Mouse (Mus musculus) liver (tissue): ENCODE data around the gene Glis3.

Experiments used
- DNase-seq: peaks from one replicate; pipeline ENCODE4 v3.0.0-alpha.2; 2020; ENCODE audit warnings: mixed read lengths

The Glis3 gene

DNA sequence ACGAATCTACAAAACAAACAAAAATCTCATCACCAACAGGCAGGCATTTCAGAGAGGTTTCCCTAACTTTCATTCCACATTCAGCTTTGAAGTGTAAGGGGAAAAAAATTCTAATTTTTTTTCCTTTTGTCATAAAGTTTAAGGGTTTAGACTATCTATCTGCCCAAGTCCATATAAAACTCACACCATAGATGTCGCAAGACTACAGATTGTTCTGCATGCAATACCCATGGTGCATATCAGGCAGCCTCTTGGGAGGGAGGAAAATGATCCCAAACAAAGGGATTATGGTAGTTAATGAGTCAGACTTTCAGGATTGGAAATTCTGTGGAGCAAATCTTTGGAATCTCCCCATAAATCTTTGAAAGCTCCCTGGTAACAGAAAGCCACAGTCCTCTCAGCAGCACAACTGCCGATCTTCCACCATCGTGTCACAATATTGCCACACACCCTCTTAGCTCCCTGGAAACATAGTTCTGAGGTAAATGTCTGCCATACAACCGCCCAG lies 302.0 kb downstream of the Glis3 start:
- no peak for DNase-seq

DNA sequence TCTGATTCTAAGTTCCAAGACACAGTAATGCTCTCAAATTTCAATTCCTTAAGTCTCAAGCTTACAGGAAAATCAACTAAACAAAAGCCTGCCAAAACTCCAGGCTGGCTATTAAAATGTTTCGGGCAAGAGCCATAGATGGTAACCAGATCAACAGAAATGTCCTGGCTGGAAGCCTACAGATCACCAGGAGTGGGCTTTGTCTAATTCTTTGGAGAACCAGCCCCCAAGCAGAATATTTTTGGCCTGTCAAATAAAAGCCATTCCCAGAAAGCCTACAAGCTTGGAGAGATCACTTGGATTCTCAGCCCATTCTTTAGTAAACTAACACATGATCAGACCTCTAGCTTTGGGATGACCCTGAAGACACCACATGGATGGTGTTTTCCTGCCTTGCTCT lies 303.5 kb downstream of the Glis3 start:
- DNase-seq, result no peak

DNA sequence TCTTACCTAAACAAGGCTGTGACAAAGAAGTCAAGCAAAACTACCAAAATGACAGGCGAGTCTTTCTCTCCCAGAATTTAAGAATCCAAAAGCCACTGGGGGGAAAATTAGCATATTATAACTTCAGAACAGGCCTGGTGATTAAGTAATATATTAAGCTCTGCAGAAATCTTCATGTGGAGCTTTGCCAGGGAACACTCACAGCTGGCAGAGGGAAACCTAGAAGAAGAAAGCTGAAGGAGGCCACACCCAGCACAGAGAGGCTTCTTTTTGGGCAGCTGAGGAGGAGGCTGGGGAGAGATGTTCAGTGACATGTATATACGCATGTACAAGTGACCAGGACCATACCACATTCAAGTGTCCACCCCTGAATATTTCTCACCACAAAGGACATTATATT lies 304.1 kb downstream of the Glis3 start:
- DNase-seq, result no peak

DNA sequence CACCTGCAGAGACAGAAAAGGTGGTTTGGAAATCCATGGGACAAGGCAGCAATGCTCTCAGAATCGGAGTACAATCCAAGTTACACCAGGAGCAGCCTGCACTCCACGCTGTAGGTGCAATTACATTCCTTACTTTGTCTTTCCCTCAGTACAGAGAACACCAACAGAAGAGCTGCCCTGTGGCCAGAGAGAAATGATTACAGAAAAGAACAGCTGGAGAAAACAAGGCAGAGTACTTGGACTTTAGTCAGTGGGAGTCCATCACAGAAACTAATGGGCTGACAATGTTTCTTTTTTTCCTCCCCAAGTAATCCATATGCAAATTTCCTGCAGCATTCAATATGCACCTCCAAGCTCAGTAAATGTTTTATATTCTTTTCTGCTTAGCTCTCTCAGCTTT lies 305.4 kb downstream of the Glis3 start:
- no peak for DNase-seq

DNA sequence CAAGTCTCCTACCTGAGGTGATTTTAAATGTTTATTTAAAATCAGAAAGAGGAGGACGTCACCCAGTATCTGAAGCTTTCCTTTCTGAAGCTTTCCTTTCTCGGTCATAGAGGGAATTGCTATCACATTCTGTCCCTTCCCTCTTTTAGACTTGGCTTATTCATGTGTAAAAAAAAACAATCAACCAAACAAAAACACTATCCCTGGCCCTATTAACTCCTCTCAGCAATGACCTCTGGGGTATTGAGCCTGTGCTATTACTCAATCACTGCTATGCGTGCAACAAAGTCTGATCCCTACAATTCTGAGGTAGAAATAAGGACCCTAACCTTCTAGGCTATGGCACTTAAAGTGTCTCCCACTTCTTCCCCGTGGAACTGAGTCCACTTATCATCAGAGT lies 311.7 kb downstream of the Glis3 start:
- no peak for DNase-seq

DNA sequence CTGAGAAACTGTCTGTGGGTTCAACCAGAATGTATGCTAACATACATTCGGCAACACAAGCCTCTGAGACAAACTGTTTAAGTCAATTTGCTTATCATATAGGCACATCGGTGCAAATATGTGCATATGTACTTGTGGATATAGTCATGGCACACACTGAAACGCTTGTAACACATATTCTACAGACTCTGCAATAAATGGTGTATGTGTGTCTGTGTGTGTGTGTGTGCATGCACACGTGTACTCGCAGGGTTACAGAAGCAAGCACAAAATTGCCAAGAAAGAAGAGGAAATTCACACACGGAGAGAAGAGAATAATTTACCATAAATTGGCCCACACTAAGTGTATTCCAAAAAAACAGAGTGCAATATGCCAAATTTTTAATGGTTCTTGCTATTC lies 312.6 kb downstream of the Glis3 start:
- DNase-seq, result no peak

DNA sequence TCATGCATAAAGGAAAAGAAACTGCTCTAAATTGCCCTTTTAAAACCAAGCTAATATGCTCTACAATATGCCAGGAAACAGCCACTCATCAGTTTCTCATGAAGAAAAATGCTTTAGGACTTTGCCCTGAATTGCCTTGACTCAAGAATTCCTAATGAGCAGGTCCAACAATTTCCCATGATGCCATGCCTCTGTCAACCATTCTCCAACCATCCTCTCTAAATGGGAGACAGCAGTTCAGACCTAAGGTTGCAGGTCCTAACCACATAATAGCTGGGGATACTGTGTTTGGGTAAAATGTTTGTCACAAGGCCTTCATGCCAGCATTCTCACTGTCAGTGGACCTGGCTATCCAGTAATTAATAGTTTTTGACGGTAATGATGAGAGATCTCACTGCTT lies 313.1 kb downstream of the Glis3 start:
- DNase-seq, result no peak

DNA sequence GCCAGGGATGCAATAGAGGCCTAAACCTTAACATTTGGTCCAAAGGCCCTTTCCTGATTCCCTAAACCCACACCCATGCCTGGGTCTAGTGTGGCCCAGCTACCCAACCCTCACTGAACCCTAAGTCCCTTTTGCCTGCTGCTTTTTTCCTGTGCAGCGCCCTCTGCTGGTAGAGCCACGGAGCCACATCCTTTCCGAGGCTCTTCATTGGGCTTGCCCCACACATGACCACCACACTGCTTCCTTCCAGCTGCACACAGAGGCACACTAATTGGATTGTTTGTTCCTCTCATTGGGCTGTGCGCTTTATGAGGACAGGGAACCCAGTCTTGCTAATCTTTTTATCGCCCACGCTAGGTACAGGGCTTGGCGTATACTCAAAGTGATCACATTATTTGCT lies 314.0 kb downstream of the Glis3 start:
- peak; percentile 34 for DNase-seq

DNA sequence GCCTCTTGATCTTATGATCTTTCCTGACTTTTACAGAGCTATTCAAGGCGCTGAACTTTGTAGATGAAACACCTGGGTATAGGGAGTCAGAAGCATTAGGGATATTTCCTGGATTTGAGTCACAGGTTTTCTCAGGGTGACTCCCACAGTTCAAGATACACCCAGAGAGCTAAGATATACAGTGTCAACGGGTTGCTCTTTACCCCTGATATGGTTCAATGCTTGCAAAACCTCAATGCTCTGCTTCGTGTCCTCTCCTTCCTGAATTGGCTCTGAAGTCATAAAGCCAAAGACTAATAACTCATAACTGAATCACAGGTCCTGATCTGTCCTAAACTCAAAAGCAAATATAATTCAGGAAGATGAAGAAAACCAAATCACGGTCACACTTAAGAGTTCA lies 319.0 kb downstream of the Glis3 start:
- DNase-seq, result no peak

DNA sequence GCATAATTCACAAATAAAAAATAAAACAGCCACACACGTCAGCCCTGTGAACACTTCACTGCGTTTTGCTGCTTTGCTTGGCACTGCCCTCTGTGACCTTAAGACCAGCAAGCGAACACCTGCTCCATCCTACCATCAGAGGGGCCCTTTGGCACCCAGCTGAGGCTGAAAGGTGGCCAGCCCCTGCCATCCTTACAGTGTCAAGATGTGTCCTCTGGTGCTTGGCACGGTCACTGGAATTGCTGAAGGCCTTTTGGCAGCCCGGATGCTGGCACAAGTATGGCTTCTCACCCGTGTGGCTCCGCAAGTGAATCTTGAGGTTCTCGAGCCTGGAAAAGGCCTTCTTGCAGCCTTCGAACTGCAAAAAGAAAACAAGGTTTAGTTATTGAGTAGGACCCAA lies 322.3 kb downstream of the Glis3 start:
- DNase-seq, result no peak

DNA sequence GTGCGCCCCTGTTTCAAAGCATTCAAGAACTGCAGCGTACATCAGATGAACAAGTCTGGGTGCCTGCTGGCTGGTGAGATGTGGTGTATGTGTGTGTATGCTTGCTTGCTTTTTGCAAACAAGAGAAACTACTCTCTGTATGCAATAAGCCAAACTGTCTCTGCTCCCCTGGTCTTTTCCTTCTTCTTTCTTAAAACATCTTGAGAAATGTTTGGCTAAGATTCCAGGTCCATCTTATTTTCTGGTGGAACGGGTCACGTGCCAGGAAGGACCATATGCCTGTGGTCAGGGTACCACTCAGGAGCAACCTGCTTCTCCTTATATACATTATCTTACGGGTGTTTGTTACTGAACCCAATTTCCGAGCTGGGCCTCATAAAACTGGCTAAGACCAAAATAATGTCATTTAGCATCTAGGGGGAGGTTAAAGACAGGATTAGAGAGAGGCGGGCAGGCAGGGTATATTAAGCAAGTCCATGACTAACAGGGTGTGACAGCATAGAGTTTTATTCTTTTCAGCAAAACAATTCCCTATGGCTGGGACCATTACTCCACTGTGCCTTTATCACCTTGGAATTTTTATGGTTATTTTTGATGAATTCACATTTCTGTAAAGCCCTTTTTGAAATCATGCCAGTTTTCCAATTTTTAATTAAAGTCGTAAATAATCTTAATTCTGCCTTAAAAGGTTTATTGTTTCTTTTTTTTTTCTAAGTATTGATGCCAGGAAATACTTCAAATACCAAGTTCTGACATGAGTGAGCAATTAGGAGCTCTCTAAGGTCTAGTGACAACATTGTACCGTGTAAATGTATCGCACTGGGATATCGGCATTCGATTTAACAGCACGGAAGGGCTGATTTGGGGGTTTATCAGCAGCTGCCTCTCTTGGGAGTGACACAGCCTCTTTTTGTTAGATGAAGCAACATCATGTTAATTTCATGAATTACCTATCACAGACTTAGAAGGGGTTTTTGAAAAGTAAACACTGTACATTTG lies 328.5 kb downstream of the Glis3 start:
- DNase-seq, result no peak

DNA sequence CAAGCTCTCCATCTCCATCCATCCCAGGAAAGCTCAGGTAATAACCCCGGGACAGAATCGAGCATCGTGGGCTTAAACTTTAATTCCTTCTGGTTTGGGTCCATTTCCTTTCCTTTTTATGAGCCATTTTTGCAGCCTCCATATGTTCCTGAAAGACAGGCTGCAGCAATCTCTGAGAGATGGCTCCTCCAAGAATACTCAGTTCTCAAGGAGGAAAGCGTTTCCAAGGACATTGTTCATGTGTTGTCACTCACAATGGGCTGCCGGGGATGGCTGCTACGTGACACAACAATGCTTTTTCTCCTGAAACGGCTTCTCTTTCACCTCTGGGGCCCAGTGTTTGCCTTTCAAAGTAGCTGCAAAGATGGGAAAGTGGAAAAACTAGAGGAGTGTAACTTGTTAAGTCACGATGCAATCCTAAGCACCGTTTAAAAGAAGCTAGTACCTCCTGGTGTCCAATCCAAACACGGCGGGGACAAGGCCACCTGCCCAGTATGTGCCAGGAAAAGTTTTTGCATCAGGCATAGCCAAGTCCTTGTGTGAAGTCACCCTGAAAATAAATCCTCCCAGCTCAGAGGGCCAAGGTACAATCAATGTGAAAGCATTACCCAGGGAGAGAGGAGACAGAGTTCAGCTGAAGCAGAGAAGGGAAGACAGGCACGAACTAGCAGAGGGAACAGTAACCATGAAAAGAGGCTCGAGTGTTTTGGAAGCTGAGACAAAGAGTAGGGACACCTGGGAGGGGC lies 332.6 kb downstream of the Glis3 start:
- DNase-seq, result no peak

DNA sequence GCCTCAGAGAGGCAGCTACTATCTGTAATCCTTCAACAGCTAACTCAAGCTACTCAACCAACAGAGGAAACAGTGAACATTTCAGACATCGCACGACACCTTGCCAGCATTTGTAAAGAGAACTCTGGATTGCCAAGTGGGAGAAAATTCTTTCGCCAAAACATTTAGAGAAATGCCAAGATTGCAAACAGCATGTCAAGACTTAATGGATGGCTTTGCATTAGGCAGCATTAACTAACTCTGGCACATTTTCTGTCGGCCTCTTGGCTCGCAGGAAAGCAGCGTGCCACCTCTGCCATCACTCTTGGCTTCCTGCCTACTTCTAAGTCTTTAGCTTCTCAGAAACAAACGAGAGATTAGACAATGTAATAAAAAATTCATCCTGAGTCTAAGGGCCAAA lies 336.2 kb downstream of the Glis3 start:
- DNase-seq, result no peak

DNA sequence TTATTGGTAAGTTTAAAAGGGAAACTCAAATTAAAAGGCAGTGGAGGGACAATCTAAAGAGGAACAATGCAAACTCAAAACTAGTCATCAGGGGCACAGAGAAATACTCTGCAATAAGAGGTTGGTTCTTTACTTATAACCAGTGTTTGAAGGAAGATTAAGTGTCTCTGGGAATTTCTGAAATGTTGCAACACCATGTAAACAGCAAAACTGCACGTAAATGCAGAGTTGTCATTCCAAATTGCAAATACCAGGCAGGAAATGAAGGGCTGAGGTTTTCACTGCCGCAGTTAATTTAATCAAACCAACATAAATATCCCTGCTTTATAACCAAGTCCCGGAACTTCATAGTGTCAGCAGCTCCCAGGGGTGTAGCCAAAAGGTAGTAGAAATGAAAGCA lies 342.3 kb downstream of the Glis3 start:
- DNase-seq, result no peak

DNA sequence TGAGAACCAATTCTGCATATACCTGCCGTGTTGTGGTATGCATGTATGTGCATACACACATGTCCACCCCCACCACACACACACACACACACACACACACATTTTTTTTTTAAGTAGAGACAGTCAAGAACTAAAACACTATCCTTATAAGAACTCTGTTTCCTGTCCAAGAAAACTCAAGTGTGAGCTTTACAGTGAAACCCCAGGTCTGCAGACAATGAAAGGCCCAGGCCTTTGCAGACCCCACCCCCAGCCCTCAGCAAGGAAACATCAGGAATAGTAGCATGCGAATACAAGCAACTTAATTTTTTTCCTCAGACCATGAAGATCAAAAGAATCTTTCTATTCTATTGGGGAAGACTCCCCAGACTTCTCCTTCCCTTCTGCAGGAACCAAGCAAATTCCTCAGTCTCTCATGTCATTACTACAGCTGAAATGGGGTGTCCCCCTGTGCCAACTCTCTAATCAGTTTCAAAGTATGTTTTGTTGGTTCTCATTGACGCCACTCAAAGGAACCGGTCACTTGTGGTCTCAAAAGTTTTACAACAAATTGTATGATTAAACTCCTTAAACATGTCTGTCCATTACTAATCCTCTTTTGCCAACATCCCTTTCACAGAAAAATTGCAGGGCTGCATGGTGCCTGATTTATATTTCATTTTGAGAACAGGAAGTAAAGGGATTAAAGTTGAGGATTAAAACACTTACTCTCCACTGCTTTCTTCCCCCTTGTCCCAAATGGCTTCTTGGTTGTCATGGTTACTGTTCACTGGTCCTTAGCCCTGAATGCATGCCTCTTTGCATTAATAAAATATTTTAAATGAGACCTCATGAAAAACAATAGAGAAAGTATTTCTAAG lies 343.0 kb downstream of the Glis3 start:
- no peak for DNase-seq

DNA sequence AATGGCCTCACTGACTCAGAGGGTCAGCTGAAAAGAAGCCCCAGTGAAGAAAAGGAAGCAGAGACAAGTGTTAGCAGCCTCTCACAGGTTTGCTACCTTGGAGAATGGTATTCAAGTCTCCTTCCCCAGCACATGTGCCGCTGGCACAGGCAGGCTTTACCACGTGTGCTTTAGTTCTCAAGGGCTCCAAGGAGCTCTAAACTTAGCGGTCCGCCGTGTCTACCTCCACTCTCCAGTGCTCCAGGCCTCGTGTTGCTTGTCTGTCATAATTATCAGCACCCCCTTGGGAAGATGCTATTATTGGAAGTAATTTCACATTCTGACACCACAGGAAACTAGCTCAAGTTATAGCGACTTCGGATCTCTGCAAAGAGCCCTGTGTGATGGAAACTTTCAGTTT lies 344.0 kb downstream of the Glis3 start:
- DNase-seq, result no peak

DNA sequence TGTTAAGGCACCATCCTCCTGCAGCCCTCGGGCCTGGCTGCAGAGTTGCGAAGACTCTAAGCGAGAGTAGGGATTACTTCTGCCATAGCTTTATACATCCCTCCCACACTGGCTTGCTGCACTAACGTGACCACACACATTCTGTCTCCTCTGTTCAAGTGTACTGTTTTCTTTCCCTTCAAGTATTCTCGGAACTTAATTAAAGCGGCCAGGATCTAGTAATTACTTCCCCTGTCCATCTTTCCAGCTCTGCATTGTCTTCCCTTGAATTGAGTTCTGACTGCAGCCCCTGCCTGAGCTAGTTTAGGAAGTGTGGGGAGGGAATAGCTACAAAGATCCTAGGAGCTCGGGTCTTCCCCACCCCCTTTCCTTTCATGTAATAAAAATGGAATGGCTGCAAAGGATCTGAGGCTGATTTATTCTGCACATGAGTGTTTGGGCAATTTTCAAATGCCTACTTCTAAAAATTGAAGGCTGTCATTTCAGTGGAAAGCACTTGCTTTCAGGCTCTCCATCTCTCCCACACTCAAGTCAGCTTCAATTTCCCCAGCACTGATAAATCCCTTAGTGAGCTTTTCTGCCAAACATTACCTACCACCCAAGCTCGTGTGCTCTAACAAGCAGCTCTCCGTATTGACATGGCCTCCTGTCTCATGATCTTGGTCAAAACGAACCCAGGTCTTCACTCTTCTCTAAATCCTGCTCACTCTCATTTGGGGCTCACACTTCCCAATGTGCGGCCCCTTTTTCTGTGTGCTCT lies 346.7 kb downstream of the Glis3 start:
- no peak for DNase-seq

DNA sequence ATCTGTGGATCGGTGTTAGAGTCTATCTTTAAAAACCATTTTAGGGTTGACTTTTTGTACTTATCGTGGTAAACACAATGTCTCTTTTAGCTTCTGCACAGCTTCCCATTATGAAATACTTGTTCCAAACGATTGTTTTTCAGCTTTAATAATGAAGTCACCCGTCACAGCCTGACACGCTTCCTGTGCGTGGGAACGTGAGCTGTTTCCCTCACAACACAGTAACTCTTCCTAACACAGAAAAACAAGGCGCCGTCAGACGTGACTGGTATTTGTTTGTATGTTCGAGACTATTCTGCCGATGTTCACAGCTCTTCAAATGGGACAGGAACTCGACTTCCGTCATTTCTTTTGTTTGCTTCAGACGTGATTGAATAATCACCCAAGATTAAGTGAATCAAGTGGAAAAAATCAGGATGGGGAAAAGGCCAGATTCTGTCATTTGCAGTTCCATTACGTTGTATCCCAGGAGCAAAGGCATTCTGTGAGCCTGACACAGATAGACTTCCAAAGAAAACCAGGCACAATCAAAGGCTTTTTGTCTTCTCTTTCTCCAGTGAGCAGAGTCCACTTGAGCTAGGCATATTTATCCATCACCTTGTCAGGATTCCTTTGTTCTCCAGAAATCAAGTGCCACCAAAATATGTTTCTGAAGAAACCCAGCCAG lies 351.3 kb downstream of the Glis3 start:
- no peak for DNase-seq

DNA sequence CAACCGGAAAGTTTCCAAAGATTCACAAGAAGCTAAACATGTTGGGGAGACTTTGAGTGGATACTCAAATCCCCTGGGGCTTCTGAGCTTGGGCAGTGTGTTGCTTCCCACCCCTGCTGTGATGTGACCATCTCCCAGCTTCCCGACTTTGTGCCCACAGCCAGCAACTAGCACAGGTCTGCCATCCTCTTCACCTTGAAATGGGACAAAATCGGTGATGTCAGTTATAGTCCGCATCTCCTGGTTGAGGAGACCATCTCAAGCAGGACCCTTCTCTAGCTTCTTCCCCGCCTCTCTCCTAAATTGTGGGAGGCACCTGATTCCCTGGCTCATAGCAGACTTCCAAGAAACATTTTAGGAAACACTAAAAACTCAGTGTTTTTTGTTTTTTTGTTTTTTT lies 352.3 kb downstream of the Glis3 start:
- DNase-seq, result no peak

DNA sequence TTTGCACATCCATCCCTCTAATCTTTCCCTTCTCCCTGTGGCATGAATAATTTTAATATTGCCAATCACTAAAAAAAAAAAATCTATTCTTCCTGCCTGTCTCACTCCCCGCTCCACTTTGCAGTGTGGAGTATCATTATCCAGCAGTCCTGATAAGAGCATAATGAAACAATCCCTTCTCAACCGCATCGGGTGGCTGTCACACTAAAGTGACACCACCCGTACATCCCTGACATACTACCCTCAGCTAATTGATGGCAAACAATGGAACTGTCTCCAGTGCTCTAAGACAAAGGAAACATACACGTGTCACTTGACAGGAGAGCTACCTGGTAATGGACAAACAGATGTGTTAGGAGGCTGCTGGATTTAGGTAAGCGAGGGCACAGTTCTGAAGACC lies 373.8 kb downstream of the Glis3 start:
- no peak for DNase-seq

DNA sequence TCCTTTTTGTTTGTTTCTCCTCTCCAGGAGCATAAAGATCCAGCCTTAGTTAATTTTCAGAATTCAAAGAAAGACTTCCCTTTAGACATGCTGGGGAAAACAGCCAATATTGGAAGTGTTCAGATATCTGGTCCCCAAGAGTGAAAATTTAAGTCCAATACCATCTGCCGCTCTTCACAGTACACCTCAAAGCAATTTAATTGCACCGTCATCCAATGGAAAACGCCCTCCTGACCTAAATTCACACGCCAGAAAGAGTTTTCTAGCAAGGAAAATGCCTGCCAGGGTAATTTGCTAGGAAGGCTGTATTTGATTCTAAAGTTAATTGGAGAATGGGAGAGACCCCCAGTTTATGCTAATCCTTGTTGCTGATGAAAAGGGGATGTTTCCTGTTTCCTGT lies 374.4 kb downstream of the Glis3 start:
- DNase-seq, result no peak

DNA sequence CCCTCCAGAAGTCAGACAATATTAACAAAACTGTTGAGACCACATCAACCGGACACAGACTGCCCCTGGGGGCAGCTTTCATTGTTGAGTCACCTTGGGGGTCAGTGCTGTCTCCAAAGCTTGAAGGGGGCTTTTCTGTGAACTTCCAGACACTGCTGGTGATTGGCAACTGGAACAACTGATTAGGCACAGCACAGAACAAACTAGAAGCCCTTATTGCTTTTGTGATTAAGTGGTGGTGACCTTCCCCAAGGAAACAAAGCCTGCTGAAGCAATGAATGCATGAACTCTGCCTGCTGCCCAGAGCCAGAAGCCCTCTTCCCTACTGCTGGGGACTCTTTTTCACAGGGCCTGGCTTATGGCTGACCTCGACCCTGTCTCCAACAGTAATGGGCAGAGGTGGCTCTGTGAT lies 377.0 kb downstream of the Glis3 start:
- no peak for DNase-seq
